Mouse (Mus musculus) forebrain, embryonic 15.5 days (tissue): ENCODE measurements around the gene Mpi. TPM values are rescaled to one million over a fixed set of nuclear protein-coding genes. Genes with fewer than 3 reads are reported as not detected.
A peak's percentile ranks its signal among the peaks of the same experiment; 100 is the strongest.

Experiments
- ATAC-seq: fragments of 200-750 bp; cut with Nextera tagmentation; replicated peaks from 2 replicates; pipeline ENCODE4 v1.8.0; 2017; ENCODE audit warnings: mild to moderate bottlenecking, moderate TSS enrichment, moderate library complexity
- H3K27ac ChIP-seq: fragments of 300-500 bp; sonication (generic); replicated peaks from 2 replicates; pipeline ENCODE4 v1.5.1; 2015; ENCODE audit warnings: mild to moderate bottlenecking, inconsistent platforms
- H3K27me3 ChIP-seq: fragments of 300-500 bp; sonication (generic); 2 replicates; pipeline ENCODE4 v1.6.1; 2015; ENCODE audit warnings: inconsistent platforms
- H3K36me3 ChIP-seq: fragments of 300-500 bp; sonication (generic); 2 replicates; pipeline ENCODE4 v1.6.1; 2015; ENCODE audit warnings: mild to moderate bottlenecking, inconsistent platforms
- H3K4me1 ChIP-seq: fragments of 300-500 bp; sonication (generic); 2 replicates; pipeline ENCODE4 v1.6.1; 2015; ENCODE audit warnings: inconsistent platforms
- H3K4me2 ChIP-seq: fragments of 300-500 bp; sonication (generic); replicated peaks from 2 replicates; pipeline ENCODE4 v1.6.1; 2015; ENCODE audit warnings: mild to moderate bottlenecking, inconsistent platforms
- H3K4me3 ChIP-seq: fragments of 300-500 bp; sonication (generic); 2 replicates; pipeline ENCODE4 v1.5.1; 2015; ENCODE audit warnings: mild to moderate bottlenecking, inconsistent platforms
- H3K9ac ChIP-seq: fragments of 300-500 bp; sonication (generic); replicated peaks from 2 replicates; pipeline ENCODE4 v1.6.1; 2015; ENCODE audit warnings: mild to moderate bottlenecking, inconsistent platforms
- H3K9me3 ChIP-seq: fragments of 300-500 bp; sonication (generic); 2 replicates; pipeline ENCODE4 v1.6.1; 2016; ENCODE audit warnings: inconsistent platforms
- WGBS: fragments of 180-500 bp; shearing (Covaris S2); methylation state at CpG from one replicate; pipeline ENCODE4 v1.1.7; 2015; ENCODE audit warnings: mixed read lengths; 5-methylcytosine and 5-hydroxymethylcytosine counted together
- polyA plus RNA-seq: library from polyadenylated mRNA; unstranded; fragments of >200 nt; fragmentation: Nextera tagmentation; extraction: Ambion mirVana; gene quantifications from 2 replicates; pipeline ENCODE4 v1.2.1, GENCODE M21; 2015

The Mpi gene
- 62.9 and 69.3 TPM in 2 replicates for polyA plus RNA-seq

GRCm38 (mm10) chr9:57552139-57552887, at the start of gene Mpi:
Mpi (minus strand) TSS chr9:57552763.
- peak within 1 kb of the TSS; percentile 51 for H3K4me3 ChIP-seq
- peaks cover 15% of the 10 kb centered on the region; the same call in 1 of the 2 replicates for H3K36me3 ChIP-seq
- peaks cover 18% of the 10 kb centered on the region for H3K4me1 ChIP-seq
- no peak within 1 kb of the TSS for H3K27ac ChIP-seq
- H3K9ac ChIP-seq = peak within 1 kb of the TSS; percentile 58
- no peaks in the 10 kb centered on the region for H3K9me3 ChIP-seq
- ATAC-seq = peak; percentile 61
- H3K4me2 ChIP-seq = peak within 1 kb of the TSS; percentile 59
- WGBS = under 1% methylated on average over 28 of the region's 28 CpGs
- no peaks in the 10 kb centered on the region for H3K27me3 ChIP-seq

- Histone ChIP-seq H3K4me1 (peaks cover 27% of the 10 kb centered on the region), H3K9ac (no peak overlapping the region), H3K36me3 (no peaks in the 10 kb centered on the region), H3K27ac (no peak overlapping the region), H3K9me3 (no peaks in the 10 kb centered on the region), H3K4me2 (no peak overlapping the region), H3K4me3 (no peak overlapping the region), H3K27me3 (peaks cover 10% of the 10 kb centered on the region; the same call in 1 of the 2 replicates)
- 72% methylated on average over 8 of the region's 8 CpGs for WGBS
- ATAC-seq = no peak
Measured at GRCm38 (mm10) chr9:57602098-57602497, 49.5 kb upstream of the Mpi start.

GRCm38 (mm10) chr9:57601353-57601706, 48.8 kb upstream of the Mpi start:
- no peaks in the 10 kb centered on the region for H3K9me3 ChIP-seq
- no peak overlapping the region for H3K4me2 ChIP-seq
- H3K4me3 ChIP-seq = no peak overlapping the region
- peak overlapping the region; percentile 35; the same call in 1 of the 2 replicates for H3K27ac ChIP-seq
- H3K9ac ChIP-seq = no peak overlapping the region
- peaks cover 23% of the 10 kb centered on the region for H3K4me1 ChIP-seq
- H3K27me3 ChIP-seq = peaks cover 8% of the 10 kb centered on the region; the same call in 1 of the 2 replicates
- 0 out of 2 replicates have a peak, but pooled peaks have one; percentile 54 for ATAC-seq
- H3K36me3 ChIP-seq = no peaks in the 10 kb centered on the region
- WGBS = 60% methylated on average over 2 of the region's 2 CpGs

GRCm38 (mm10) chr9:57600620-57601352, 48.2 kb upstream of the Mpi start:
- H3K4me2 ChIP-seq = no peak overlapping the region
- H3K9ac ChIP-seq = no peak overlapping the region
- no peaks in the 10 kb centered on the region for H3K36me3 ChIP-seq
- 0 out of 2 replicates have a peak, but pooled peaks cover 3% of the 10 kb centered on the region for H3K27me3 ChIP-seq
- no peak overlapping the region for H3K4me3 ChIP-seq
- ATAC-seq = no peak
- H3K9me3 ChIP-seq = no peaks in the 10 kb centered on the region
- H3K4me1 ChIP-seq = peaks cover 18% of the 10 kb centered on the region
- 9% methylated on average over 3 of the region's 3 CpGs for WGBS
- H3K27ac ChIP-seq = 0 out of 2 replicates have a peak overlapping the region, but pooled peaks have one; percentile 35

GRCm38 (mm10) chr9:57598851-57599563, 46.4 kb upstream of the Mpi start:
- WGBS = 37% methylated on average over 8 of the region's 8 CpGs
- H3K27me3 ChIP-seq = no peaks in the 10 kb centered on the region
- H3K4me1 ChIP-seq = peaks cover 18% of the 10 kb centered on the region
- H3K4me3 ChIP-seq = no peak overlapping the region
- no peaks in the 10 kb centered on the region for H3K9me3 ChIP-seq
- H3K27ac ChIP-seq = no peak overlapping the region
- peaks cover 13% of the 10 kb centered on the region for H3K36me3 ChIP-seq
- no peak overlapping the region for H3K9ac ChIP-seq
- no peak for ATAC-seq
- H3K4me2 ChIP-seq = no peak overlapping the region

- peaks cover 23% of the 10 kb centered on the region for H3K36me3 ChIP-seq
- ATAC-seq = no peak
- H3K4me3 ChIP-seq = no peak overlapping the region
- WGBS = 17% methylated on average over 4 of the region's 4 CpGs
- H3K27ac ChIP-seq = no peak overlapping the region
- H3K4me1 ChIP-seq = peaks cover 18% of the 10 kb centered on the region
- H3K27me3 ChIP-seq = no peaks in the 10 kb centered on the region
- H3K9me3 ChIP-seq = no peaks in the 10 kb centered on the region
- H3K4me2 ChIP-seq = no peak overlapping the region
- no peak overlapping the region for H3K9ac ChIP-seq
Measured at GRCm38 (mm10) chr9:57597929-57598382, 45.4 kb upstream of the Mpi start.

- no peak overlapping the region for H3K4me2 ChIP-seq
- peaks cover 16% of the 10 kb centered on the region for H3K4me1 ChIP-seq
- H3K27me3 ChIP-seq = no peaks in the 10 kb centered on the region
- no peak overlapping the region for H3K27ac ChIP-seq
- no peak for ATAC-seq
- WGBS = 89% methylated on average over 8 of the region's 8 CpGs
- no peak overlapping the region for H3K4me3 ChIP-seq
- H3K9ac ChIP-seq = no peak overlapping the region
- no peaks in the 10 kb centered on the region for H3K9me3 ChIP-seq
- H3K36me3 ChIP-seq = peaks cover 27% of the 10 kb centered on the region
Measured at GRCm38 (mm10) chr9:57597265-57597664, 44.7 kb upstream of the Mpi start.

DNA sequence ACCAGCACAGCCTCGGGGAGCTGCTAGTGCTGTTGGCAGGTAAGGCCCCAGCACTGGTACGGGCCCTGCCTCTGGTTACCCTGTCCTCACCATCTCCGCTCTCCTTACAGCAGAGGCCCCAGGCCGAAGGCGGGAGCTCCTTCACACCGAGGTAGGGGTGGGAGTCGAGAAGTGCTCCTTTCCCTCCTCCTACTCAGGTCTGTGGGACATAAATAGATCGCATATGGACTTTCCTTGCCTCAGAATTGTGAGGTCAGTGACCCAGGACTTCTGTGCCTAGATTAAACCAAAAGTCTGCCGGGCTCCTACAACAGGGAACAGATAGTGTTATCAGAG, 41.6 kb upstream of the Mpi start:
- no peaks in the 10 kb centered on the region for H3K27me3 ChIP-seq
- peaks cover 9% of the 10 kb centered on the region for H3K4me1 ChIP-seq
- H3K4me3 ChIP-seq = no peak overlapping the region
- H3K9me3 ChIP-seq = no peaks in the 10 kb centered on the region
- H3K27ac ChIP-seq = no peak overlapping the region
- peaks cover 27% of the 10 kb centered on the region for H3K36me3 ChIP-seq
- ATAC-seq = no peak
- WGBS = 84% methylated on average over 9 of the region's 9 CpGs
- no peak overlapping the region for H3K9ac ChIP-seq
- no peak overlapping the region for H3K4me2 ChIP-seq

- WGBS = 64% methylated on average over 12 of the region's 12 CpGs
Measured at GRCm38 (mm10) chr9:57593454-57594173, 41.1 kb upstream of the Mpi start.

GRCm38 (mm10) chr9:57590726-57591125, 38.2 kb upstream of the Mpi start:
- ATAC-seq = no peak
- H3K4me3 ChIP-seq = peak overlapping the region; percentile 76; the same call in 1 of the 2 replicates
- no peak overlapping the region for H3K9ac ChIP-seq
- H3K27ac ChIP-seq = no peak overlapping the region
- H3K9me3 ChIP-seq = no peaks in the 10 kb centered on the region
- H3K4me1 ChIP-seq = peaks cover 14% of the 10 kb centered on the region
- H3K4me2 ChIP-seq = peak overlapping the region; percentile 77
- 33% methylated on average over 5 of the region's 5 CpGs for WGBS
- no peaks in the 10 kb centered on the region for H3K27me3 ChIP-seq
- peaks cover 44% of the 10 kb centered on the region for H3K36me3 ChIP-seq

More at GRCm38 (mm10) chr9:57593454-57594173, 41.1 kb upstream of the Mpi start:
- peaks cover 14% of the 10 kb centered on the region for H3K4me1 ChIP-seq
- no peak for ATAC-seq
- no peaks in the 10 kb centered on the region for H3K9me3 ChIP-seq
- H3K4me3 ChIP-seq = no peak overlapping the region
- H3K27me3 ChIP-seq = no peaks in the 10 kb centered on the region
- H3K27ac ChIP-seq = no peak overlapping the region
- no peak overlapping the region for H3K4me2 ChIP-seq
- peaks cover 27% of the 10 kb centered on the region for H3K36me3 ChIP-seq
- H3K9ac ChIP-seq = no peak overlapping the region
